Mouse (Mus musculus): ENCODE measurements around the gene Cers3. TPM values are rescaled to one million over a fixed set of nuclear protein-coding genes. Genes with fewer than 3 reads are reported as not detected.

Cers3 gene
- total RNA-seq, 4 experiments from 2014 or later, result 0.06 to 0.27 (median 0.21) TPM

DNA sequence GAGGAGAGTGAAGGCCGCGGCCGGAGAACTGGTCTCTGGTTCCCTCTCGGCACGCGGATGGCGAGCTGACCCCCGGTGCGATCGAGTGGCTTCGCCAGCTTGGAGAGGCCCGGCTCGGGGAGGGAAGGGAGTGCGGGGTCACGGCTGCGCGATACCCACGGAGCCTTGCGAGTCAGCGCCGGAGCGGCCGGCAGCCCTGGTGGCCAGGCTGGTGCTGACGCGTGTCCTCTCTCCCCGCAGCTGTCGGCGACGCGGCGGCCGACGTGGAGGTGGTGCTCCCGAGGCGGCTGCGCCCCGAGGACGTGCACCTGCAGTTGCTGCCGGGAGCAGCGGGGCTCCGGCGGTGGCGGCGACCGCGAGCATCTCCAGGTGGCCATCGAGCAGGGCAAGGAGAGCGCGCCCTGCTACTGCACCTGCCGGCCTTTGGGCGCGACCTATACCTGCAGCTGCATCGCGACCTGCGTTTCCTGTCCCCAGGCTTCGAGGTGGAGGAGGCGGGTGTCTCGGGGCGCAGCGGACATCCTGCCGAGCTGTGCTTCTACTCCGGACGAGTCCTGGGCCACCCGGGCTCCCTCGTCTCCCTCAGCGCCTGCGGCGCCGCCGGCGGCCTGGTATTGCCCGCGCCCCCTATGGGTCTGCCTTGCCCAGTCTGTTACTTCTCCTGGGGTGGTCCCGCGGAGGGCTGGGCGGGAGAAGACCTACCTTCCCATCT lies 96.9 kb downstream of the Cers3 start:
- DNase-seq, result peak; percentile 42

DNA sequence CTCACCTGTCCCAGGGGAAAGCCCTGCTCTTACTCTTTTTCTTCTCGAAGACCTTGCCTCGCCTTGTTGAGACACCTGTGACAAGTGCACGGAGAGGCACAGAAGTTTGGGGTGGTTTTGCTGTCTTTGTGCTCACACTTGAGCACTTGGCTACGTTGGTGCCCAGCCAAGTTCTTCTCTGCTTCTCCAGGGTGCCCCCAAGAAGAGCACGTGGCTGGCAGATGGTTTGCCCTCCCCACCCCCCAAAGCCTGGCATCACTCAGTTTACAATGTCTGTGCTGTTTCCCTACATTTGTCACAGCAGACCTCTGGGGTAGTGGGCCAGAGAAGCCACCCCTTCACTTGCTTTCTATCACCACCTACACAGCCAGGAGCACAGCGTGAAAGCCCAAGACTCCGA lies 97.9 kb downstream of the Cers3 start:
- no peak for DNase-seq

- DNase-seq, result peak; percentile 59
Measured at GRCm38 (mm10) chr7:66842021-66842420, 98.7 kb downstream of the Cers3 start.

DNA sequence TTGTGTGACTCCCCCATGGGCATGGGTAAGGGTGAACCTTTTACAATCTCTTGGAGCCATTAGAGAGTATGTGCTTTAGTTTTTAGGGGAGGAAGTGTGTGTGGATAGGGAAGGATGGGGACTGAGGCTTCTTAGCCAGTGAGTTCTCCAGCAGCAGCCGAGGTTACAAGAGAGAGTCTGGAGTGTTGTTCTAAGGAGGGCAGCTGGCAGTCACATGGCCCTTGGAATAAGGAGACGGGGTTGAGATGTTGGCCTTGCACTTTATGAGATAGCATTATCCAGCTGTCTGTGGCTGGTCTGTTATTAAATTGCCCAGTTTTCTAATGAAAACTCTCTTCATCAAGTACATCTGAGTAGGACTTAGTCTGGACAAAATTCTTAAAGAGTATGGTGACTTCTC lies 100.5 kb downstream of the Cers3 start:
- no peak for DNase-seq

GRCm38 (mm10) chr7:66846582-66846981 lies 103.3 kb downstream of the Cers3 start:
- DNase-seq, result no peak

GRCm38 (mm10) chr7:66847299-66847698 lies 104.0 kb downstream of the Cers3 start:
- no peak for DNase-seq

- no peak for DNase-seq
Measured at GRCm38 (mm10) chr7:66849316-66849715, 106.0 kb downstream of the Cers3 start.

GRCm38 (mm10) chr7:66852164-66852563 lies 108.9 kb downstream of the Cers3 start:
- DNase-seq, result no peak

GRCm38 (mm10) chr7:66857610-66858009 lies 114.3 kb downstream of the Cers3 start:
- DNase-seq, result no peak

- no peak for DNase-seq
Measured at GRCm38 (mm10) chr7:66858247-66859075, 115.2 kb downstream of the Cers3 start.

GRCm38 (mm10) chr7:66859220-66859619 lies 115.9 kb downstream of the Cers3 start:
- DNase-seq, result no peak

- no peak for DNase-seq
Measured at GRCm38 (mm10) chr7:66866944-66867718, 123.8 kb downstream of the Cers3 start.

DNA sequence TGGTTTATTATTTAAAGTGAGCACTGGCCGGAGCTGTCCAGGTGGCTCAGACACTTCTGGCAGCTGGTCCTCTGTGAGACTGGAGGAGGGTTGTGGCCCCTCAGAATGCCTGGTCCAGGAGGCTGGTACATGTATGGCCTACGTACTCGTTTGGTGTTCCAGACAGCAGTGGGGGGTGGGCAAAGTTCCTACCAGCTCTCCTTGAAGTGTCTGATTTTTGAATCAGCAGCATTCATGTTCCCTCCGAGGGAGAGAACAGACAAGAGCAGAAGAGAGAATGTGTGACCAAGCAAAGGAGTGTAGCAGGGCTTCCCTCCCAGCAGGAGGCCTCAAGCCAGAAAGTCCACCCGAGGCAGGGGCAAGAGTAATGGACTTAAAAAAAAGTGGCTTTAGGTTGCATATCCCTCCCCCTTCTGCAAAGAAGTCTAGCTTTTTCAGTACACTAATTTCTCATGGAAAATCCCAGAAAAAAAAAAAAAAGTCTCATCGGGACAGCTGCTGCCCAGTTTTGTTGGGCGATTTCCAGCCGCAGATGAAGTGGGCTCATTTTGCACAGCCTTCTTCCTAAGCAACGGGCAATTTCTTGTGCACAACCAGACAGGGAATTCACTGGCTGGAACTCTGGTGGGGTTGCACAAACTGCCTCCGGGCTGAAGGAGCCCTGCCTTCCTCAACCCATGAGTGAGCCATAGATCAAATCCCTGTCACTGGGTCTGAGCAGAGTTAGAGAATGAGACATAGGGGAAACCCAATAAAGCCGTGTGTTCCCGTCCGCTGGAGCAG lies 124.6 kb downstream of the Cers3 start:
- DNase-seq, result peak; percentile 17

DNA sequence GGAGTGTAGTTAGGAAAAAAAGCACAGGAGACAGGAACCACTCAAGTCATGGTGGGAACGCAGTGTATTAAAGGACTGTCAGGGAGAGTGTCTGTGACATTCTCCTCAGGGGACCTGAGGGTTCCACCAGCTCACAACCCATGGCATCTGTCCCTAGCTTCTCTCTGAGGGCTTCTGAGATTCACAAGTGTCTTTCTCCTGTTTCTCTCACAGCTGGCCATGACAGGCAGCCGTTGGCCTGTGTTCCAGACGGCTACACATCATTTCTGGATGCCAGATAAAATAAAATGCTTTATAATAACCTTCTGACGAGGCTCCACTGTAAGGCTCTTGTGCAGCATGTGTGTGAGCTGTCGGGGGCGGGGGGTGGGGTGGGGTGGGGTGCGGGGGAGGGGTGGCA lies 128.2 kb downstream of the Cers3 start:
- DNase-seq, result no peak

DNA sequence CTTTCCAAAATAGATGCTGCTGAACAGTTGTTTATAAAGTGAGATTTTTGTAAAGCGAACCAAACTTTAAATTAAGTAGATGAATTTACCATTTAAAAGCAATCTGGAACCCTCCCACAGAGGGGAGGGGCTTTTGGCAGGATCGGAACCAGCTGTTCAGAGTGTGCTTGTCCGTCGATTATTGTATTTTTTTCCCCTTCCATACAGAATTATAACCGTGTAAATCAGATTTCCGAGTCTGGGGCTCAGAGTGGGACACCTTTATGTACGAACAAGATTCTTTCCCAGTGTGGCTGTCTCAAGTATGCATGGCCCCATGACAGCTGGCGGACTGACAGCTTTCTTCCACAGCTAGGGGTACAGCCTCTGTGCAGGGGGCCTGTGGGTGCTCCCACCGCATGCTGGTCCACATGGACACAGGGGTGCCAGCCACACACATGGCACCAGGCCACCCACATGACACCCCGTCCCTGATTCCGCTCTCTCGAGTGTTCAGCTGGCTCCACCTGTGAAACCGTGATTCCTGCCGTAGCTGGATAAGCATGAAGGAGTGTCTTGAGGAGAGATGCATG lies 128.7 kb downstream of the Cers3 start:
- no peak for DNase-seq

GRCm38 (mm10) chr7:66873235-66873634 lies 129.9 kb downstream of the Cers3 start:
- DNase-seq, result no peak

Other genes with a start within 250 kb of the Cers3 start
- 10 to 100 TPM; 16.2 to 26.1 (median 18.6) TPM for gene Asb7, start 53.9 kb upstream of the Cers3 start, total RNA-seq (2022)
- 10 to 100 TPM; 10.3 to 11.9 (median 10.7) TPM for gene Lins1, start 53.6 kb upstream of the Cers3 start, total RNA-seq (2022)
- gene Adamts17, start 96.2 kb downstream of the Cers3 start, total RNA-seq (2022), result 10 to 100 TPM in 1 of 4 experiments, 1 to 10 TPM in 3; 3.0 to 12.0 (median 5.2) TPM

All from adrenal gland, adult 8-10 months (tissue).